Mouse (Mus musculus) adrenal gland (tissue): Measurements from ENCODE around the gene Cds2.
"Not testable (repeated sequence)": the region's sequence is repeated elsewhere in the genome, so short reads cannot be mapped to it uniquely, and the experiment has no call there.

Source experiments
- intact Hi-C: fragments of 180-260 bp; cut with DNase I; formaldehyde crosslinking; loops from one replicate; pipeline ENCODE4 v1.15.1; 2025

Cds2 gene

GRCm38 (mm10) chr2:132264266-132264710 is 1.3 kb downstream of the Cds2 start:
- intact Hi-C loops: loop anchor here (5.0 kb wide), 1 partner anchor 48 kb away; no protein-coding TSS in a partner anchor

- intact Hi-C loops: no loop called here
Observed at GRCm38 (mm10) chr2:132265196-132265595, 2.2 kb downstream of the Cds2 start.

- intact Hi-C loops: no loop called here
Observed at GRCm38 (mm10) chr2:132266086-132266485, 3.1 kb downstream of the Cds2 start.

GRCm38 (mm10) chr2:132269217-132269616 is 6.3 kb downstream of the Cds2 start:
- intact Hi-C loops: no loop called here

- intact Hi-C loops: no loop called here
Observed at GRCm38 (mm10) chr2:132270331-132270951, 7.5 kb downstream of the Cds2 start.

GRCm38 (mm10) chr2:132272694-132273389 is 9.9 kb downstream of the Cds2 start:
- intact Hi-C loops: no loop called here

- intact Hi-C loops: no loop called here
Observed at GRCm38 (mm10) chr2:132275527-132275926, 12.6 kb downstream of the Cds2 start.

- intact Hi-C loops: no loop called here
Observed at GRCm38 (mm10) chr2:132276249-132276648, 13.3 kb downstream of the Cds2 start.

- intact Hi-C loops: no loop called here
Observed at GRCm38 (mm10) chr2:132278273-132278853, 15.4 kb downstream of the Cds2 start.

GRCm38 (mm10) chr2:132279336-132279882 is 16.5 kb downstream of the Cds2 start:
- intact Hi-C loops: no loop called here

- intact Hi-C loops: no loop called here
Observed at GRCm38 (mm10) chr2:132279978-132280377, 17.0 kb downstream of the Cds2 start.

GRCm38 (mm10) chr2:132280518-132281120 is 17.7 kb downstream of the Cds2 start:
- intact Hi-C loops: no loop called here

GRCm38 (mm10) chr2:132281560-132282452 is 18.9 kb downstream of the Cds2 start:
- intact Hi-C loops: no loop called here

- intact Hi-C loops: no loop called here
Observed at GRCm38 (mm10) chr2:132282453-132283174, 19.7 kb downstream of the Cds2 start.

- intact Hi-C loops: no loop called here
Observed at GRCm38 (mm10) chr2:132283236-132284070, 20.5 kb downstream of the Cds2 start.

GRCm38 (mm10) chr2:132284492-132285139 is 21.7 kb downstream of the Cds2 start:
- intact Hi-C loops: no loop called here

- intact Hi-C loops: not testable (repeated sequence)
Observed at GRCm38 (mm10) chr2:132285722-132286121, 22.8 kb downstream of the Cds2 start.

GRCm38 (mm10) chr2:132286376-132287076 is 23.6 kb downstream of the Cds2 start:
- intact Hi-C loops: no loop called here
